Mouse (Mus musculus) heart, adult 2 months (tissue): ENCODE results near the gene Ralgps1.

ENCODE experiments used
- CTCF ChIP-seq: fragments of 200-600 bp; IDR thresholded peaks from 2 replicates; pipeline ENCODE4 v1.8.1; 2022; ENCODE audit warnings: antibody characterized with exemption, mild to moderate bottlenecking, moderate library complexity
- EP300 ChIP-seq: fragments of 200-500 bp; IDR thresholded peaks from 2 replicates; pipeline ENCODE4 v1.6.1; 2011; ENCODE audit warnings: low read depth, low read length, control low read depth; ENCODE audit not compliant: insufficient read depth
- POLR2A ChIP-seq: fragments of 200-500 bp; IDR thresholded peaks from 2 replicates; pipeline ENCODE4 v1.6.1; 2011; ENCODE audit warnings: mild to moderate bottlenecking, low read depth, low read length, control low read depth; ENCODE audit not compliant: insufficient read depth

DNA sequence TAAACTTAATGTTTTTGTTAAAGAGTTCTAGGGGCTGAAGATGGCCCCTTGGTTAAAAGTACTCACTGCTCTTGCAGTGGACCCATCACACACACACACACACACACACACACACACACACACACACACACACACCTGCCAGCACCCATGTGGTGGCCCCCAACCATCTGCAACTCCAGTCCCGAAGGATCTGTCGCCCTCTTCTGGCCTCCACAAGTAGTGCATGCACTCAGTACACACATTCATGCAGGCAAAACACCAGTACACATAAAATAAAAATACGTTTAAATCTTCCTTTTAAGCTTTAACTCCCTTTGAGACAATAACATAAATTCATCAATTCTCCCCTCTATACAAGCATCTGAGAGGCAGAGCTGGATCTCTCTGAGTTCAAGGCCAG lies 23.7 kb downstream of the Ralgps1 start:
- TF ChIP-seq CTCF (peak; percentile 73), EP300 (no peak), POLR2A (no peak)
